Mouse (Mus musculus) embryonic fibroblast, embryonic 13.5 days (primary cell): ENCODE data around the gene Coro7. TPM values are rescaled to one million over a fixed set of nuclear protein-coding genes. Genes with fewer than 3 reads are reported as not detected.
A peak's percentile ranks its signal among the peaks of the same experiment; 100 is the strongest.

Experiments
- H3K27ac ChIP-seq: 2 replicates; pipeline ENCODE4 v1.5.1; 2012; ENCODE audit warnings: low read length, control low read depth, inconsistent platforms; ENCODE audit not compliant: insufficient read depth
- H3K4me1 ChIP-seq: 2 replicates; pipeline ENCODE4 v1.6.1; 2011; ENCODE audit warnings: low read length; ENCODE audit not compliant: control insufficient read depth, insufficient read depth
- H3K4me3 ChIP-seq: 2 replicates; pipeline ENCODE4 v1.5.1; 2011; ENCODE audit warnings: mild to moderate bottlenecking, control low read depth, low read length; ENCODE audit not compliant: insufficient read depth
- CTCF ChIP-seq: IDR thresholded peaks from 2 replicates; pipeline ENCODE4 v1.5.1; 2011; ENCODE audit warnings: mild to moderate bottlenecking, control low read depth, low read length, moderate library complexity, borderline replicate concordance; ENCODE audit not compliant: insufficient read depth
- POLR2A ChIP-seq: IDR thresholded peaks from 2 replicates; pipeline ENCODE4 v1.6.1; 2011; ENCODE audit warnings: low read depth, mild to moderate bottlenecking, control low read depth, low read length, moderate library complexity
- polyA plus RNA-seq: library from polyadenylated mRNA; stranded (reverse); fragments of >200 nt; gene quantifications from 2 replicates; pipeline ENCODE4 v1.2.4, GENCODE M21; 2011; ENCODE audit warnings: low read depth; ENCODE audit not compliant: missing spikeins, insufficient read length

The Coro7 gene
- polyA plus RNA-seq, 1 experiment, result 23.3 TPM

- Histone ChIP-seq H3K4me1 (peaks cover 21% of the 10 kb centered on the region), H3K27ac (peak overlapping the region; percentile 94), H3K4me3 (peak overlapping the region; percentile 81)
- TF ChIP-seq CTCF (no peak), POLR2A (peak; percentile 56; the same call in 1 of the 2 replicates)
Measured at GRCm38 (mm10) chr16:4641119-4641838, 38.3 kb downstream of the Coro7 start.

GRCm38 (mm10) chr16:4640267-4641005 lies 39.1 kb downstream of the Coro7 start:
- Histone ChIP-seq H3K27ac (peak overlapping the region; percentile 94), H3K4me1 (peaks cover 16% of the 10 kb centered on the region), H3K4me3 (peak overlapping the region; percentile 81)
- TF ChIP-seq POLR2A, result peak; percentile 68
- TF ChIP-seq CTCF, result no peak

DNA sequence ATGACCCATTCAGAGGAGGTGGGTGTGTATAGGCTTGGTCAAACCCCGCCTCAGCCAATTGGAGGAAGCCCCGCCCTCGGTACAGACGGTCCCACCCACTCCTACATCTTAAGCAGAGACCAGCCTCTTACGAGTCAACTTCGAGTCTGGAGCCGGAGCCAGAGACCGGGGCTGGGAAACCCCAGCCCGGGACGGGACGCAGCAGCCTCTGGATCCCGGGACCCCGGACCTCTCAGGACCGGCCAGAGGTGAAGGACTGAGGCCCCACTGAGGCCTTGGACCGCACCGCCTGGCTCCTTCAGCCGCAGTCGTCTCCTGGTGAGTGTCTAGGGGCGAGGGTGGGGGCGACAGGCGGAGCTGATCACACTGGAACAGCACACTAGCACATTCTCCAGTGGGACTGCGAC lies 39.7 kb downstream of the Coro7 start, which contains the start of the genes Vasn and Dnaja3:
Gene Vasn (plus strand): TSS at position 111 of the 407 bp plus-strand sequence.
Gene Dnaja3 (plus strand): TSS at position 159 of the 407 bp plus-strand sequence.
- TF ChIP-seq CTCF (no peak), POLR2A (peak; percentile 98)
- peak within 1 kb of the TSS; percentile 81 for H3K4me3 ChIP-seq
- H3K27ac ChIP-seq, result peak within 1 kb of the TSS; percentile 94
- peaks cover 16% of the 10 kb centered on the region for H3K4me1 ChIP-seq

GRCm38 (mm10) chr16:4638891-4639390 lies 40.6 kb downstream of the Coro7 start:
- H3K4me1 ChIP-seq, result peaks cover 10% of the 10 kb centered on the region
- H3K4me3 ChIP-seq, result no peak overlapping the region
- no peak overlapping the region for H3K27ac ChIP-seq
- no peak for TF ChIP-seq POLR2A
- TF ChIP-seq CTCF, result no peak

- Histone ChIP-seq H3K4me1 (no peaks in the 10 kb centered on the region), H3K4me3 (no peak overlapping the region), H3K27ac (no peak overlapping the region)
- TF ChIP-seq CTCF, result no peak
- TF ChIP-seq POLR2A, result no peak
Measured at GRCm38 (mm10) chr16:4635760-4636159, 43.8 kb downstream of the Coro7 start.

GRCm38 (mm10) chr16:4634681-4635080 lies 44.9 kb downstream of the Coro7 start:
- Histone ChIP-seq H3K4me3 (no peak overlapping the region), H3K27ac (no peak overlapping the region), H3K4me1 (no peaks in the 10 kb centered on the region)
- no peak for TF ChIP-seq POLR2A
- TF ChIP-seq CTCF, result no peak

DNA sequence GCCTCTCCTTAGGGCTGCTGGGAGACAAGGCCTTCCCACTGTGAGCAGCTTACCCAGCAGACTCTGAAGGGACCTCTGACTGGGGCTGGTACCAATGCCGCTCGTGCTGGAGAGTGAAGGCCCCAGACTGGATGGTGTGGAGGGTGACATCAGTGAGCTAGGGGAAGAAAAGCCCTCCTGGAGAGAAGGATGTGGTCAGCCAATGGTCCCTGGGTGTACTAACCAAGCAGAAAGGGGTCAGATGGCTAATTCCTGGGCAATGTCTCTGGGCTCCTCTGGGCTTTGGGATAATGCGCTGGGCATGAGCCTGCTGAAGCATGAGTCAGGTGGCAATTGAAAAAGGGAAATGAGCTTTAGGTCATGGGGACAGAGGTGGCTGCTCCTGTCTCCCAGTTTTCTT lies 45.9 kb downstream of the Coro7 start:
- Histone ChIP-seq H3K4me1 (no peaks in the 10 kb centered on the region), H3K27ac (no peak overlapping the region), H3K4me3 (no peak overlapping the region)
- TF ChIP-seq POLR2A (no peak), CTCF (no peak)

DNA sequence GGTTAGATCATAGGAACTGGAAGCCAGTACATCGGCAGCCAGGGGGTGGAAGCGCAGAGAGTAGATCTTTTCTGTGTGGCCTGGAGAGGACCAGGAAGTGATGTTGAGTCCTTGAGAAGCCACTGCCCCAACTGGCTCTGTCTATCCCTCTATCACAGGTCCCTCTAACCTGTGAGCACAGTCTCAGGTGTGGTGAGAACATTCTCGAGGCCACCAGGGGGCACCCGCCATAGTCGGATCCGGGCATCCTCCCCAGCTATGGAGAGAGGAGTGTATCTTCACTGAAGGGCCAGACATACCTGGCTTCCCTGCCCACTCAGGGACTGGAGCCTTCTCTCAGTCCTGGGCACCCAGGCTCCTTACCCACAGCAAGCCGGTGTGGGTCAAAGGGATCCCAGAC lies 47.5 kb downstream of the Coro7 start:
- TF ChIP-seq CTCF (peak; percentile 39; the same call in 1 of the 2 replicates), POLR2A (no peak)
- no peak overlapping the region for H3K27ac ChIP-seq
- H3K4me3 ChIP-seq, result no peak overlapping the region
- no peaks in the 10 kb centered on the region for H3K4me1 ChIP-seq

DNA sequence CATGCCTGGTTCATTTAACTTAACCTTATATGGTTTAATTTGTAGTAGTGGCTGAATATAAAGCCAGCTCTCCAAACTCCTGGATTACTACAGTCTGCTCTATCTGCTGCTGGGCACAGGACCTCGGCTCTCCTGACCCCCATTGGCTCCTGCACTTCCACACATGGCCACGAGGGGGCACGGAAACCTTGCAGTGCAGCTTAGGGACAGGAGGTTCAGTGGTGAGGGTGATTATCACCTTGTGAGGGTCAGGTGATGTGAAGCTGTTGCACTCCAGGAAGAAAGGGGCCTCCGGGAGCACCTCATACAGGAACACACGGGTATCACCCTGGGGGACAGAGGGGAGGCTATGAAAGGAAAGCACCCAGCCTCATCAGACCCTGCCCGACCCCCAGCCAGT lies 49.6 kb downstream of the Coro7 start:
- Histone ChIP-seq H3K4me3 (no peak overlapping the region), H3K27ac (no peak overlapping the region), H3K4me1 (no peaks in the 10 kb centered on the region)
- TF ChIP-seq CTCF (peak; percentile 99), POLR2A (no peak)
